Mouse (Mus musculus) kidney, embryonic 15.5 days (tissue): ENCODE results near the gene Notum. TPM values are rescaled to one million over a fixed set of nuclear protein-coding genes. Genes with fewer than 3 reads are reported as not detected.

Experiments used
- ATAC-seq: fragments of 200-750 bp; cut with Nextera tagmentation; replicated peaks from 2 replicates; pipeline ENCODE4 v1.8.0; 2017; ENCODE audit warnings: moderate TSS enrichment; ENCODE audit not compliant: low FRiP score
- H3K27ac ChIP-seq: fragments of 300-500 bp; sonication (generic); 2 replicates; pipeline ENCODE4 v1.5.1; 2015; ENCODE audit warnings: mild to moderate bottlenecking, inconsistent platforms
- H3K27me3 ChIP-seq: fragments of 300-500 bp; sonication (generic); 2 replicates; pipeline ENCODE4 v1.6.1; 2015; ENCODE audit warnings: inconsistent platforms
- H3K36me3 ChIP-seq: fragments of 300-500 bp; sonication (generic); 2 replicates; pipeline ENCODE4 v1.6.1; 2015; ENCODE audit warnings: inconsistent platforms
- H3K4me1 ChIP-seq: fragments of 300-500 bp; sonication (generic); 2 replicates; pipeline ENCODE4 v1.6.1; 2015; ENCODE audit warnings: inconsistent platforms
- H3K4me2 ChIP-seq: fragments of 300-500 bp; sonication (generic); 2 replicates; pipeline ENCODE4 v1.6.1; 2015; ENCODE audit warnings: moderate library complexity, mild to moderate bottlenecking, inconsistent platforms
- H3K4me3 ChIP-seq: fragments of 300-500 bp; sonication (generic); replicated peaks from 2 replicates; pipeline ENCODE4 v1.5.1; 2015; ENCODE audit warnings: mild to moderate bottlenecking, inconsistent platforms
- H3K9ac ChIP-seq: fragments of 300-500 bp; sonication (generic); 2 replicates; pipeline ENCODE4 v1.6.1; 2015; ENCODE audit warnings: mild to moderate bottlenecking, inconsistent platforms
- H3K9me3 ChIP-seq: fragments of 300-500 bp; sonication (generic); replicated peaks from 2 replicates; pipeline ENCODE4 v1.6.1; 2016; ENCODE audit warnings: inconsistent platforms
- WGBS: fragments of 180-500 bp; shearing (Covaris S2); methylation state at CpG from one replicate; pipeline ENCODE4 v1.1.7; 2015; ENCODE audit warnings: mixed read lengths; 5-methylcytosine and 5-hydroxymethylcytosine counted together
- polyA plus RNA-seq: library from polyadenylated mRNA; unstranded; fragments of >200 nt; fragmentation: Nextera tagmentation; extraction: Ambion mirVana; gene quantifications from 2 replicates; pipeline ENCODE4 v1.2.1, GENCODE M21; 2015

Gene Notum
- polyA plus RNA-seq, 1 experiment from 2014 or later: 7.7 TPM

GRCm38 (mm10) chr11:120622805-120623204 is 38.2 kb downstream of the Notum start:
- Histone ChIP-seq H3K27ac (no peak overlapping the region), H3K36me3 (peaks cover 65% of the 10 kb centered on the region), H3K9ac (no peak overlapping the region), H3K4me2 (no peak overlapping the region), H3K4me1 (peaks cover 26% of the 10 kb centered on the region), H3K4me3 (no peak overlapping the region), H3K27me3 (no peaks in the 10 kb centered on the region), H3K9me3 (no peaks in the 10 kb centered on the region)
- ATAC-seq: no peak
- 95% methylated on average over 6 of the region's 6 CpGs for WGBS

- Histone ChIP-seq H3K27ac (no peak overlapping the region), H3K4me2 (no peak overlapping the region), H3K27me3 (no peaks in the 10 kb centered on the region), H3K4me3 (no peak overlapping the region), H3K4me1 (peaks cover 38% of the 10 kb centered on the region), H3K36me3 (peaks cover 56% of the 10 kb centered on the region), H3K9ac (no peak overlapping the region), H3K9me3 (no peaks in the 10 kb centered on the region)
- no peak for ATAC-seq
- 94% methylated on average over 14 of the region's 14 CpGs for WGBS
Observed at GRCm38 (mm10) chr11:120620195-120620594, 40.8 kb downstream of the Notum start.

GRCm38 (mm10) chr11:120618619-120619535 is 42.1 kb downstream of the Notum start:
- Histone ChIP-seq H3K4me1 (peaks cover 30% of the 10 kb centered on the region), H3K4me2 (no peak overlapping the region), H3K36me3 (peaks cover 64% of the 10 kb centered on the region), H3K27me3 (no peaks in the 10 kb centered on the region), H3K27ac (peak overlapping the region; percentile 80; the same call in 1 of the 2 replicates), H3K4me3 (no peak overlapping the region), H3K9ac (no peak overlapping the region), H3K9me3 (no peaks in the 10 kb centered on the region)
- ATAC-seq: no peak
- 90% methylated on average over 25 of the region's 25 CpGs for WGBS

- H3K27me3 ChIP-seq: no peaks in the 10 kb centered on the region
- peak; percentile 93 for ATAC-seq
- H3K4me1 ChIP-seq: peaks cover 25% of the 10 kb centered on the region
- H3K4me2 ChIP-seq: peak within 1 kb of the TSS; percentile 91
- peaks cover 69% of the 10 kb centered on the region for H3K36me3 ChIP-seq
- H3K9me3 ChIP-seq: no peaks in the 10 kb centered on the region
- under 1% methylated on average over 56 of the region's 56 CpGs for WGBS
- H3K27ac ChIP-seq: peak within 1 kb of the TSS; percentile 80
- H3K4me3 ChIP-seq: peak within 1 kb of the TSS; percentile 75
- peak within 1 kb of the TSS; percentile 72 for H3K9ac ChIP-seq
Observed at GRCm38 (mm10) chr11:120617519-120618112, 43.4 kb downstream of the Notum start, which contains the start of gene Pcyt2. Pcyt2 (minus strand) TSS chr11:120617936.

- 50% methylated on average over 4 of the region's 4 CpGs for WGBS
- H3K9ac ChIP-seq: peak overlapping the region; percentile 72
- H3K4me3 ChIP-seq: peak overlapping the region; percentile 75
- H3K4me1 ChIP-seq: peaks cover 25% of the 10 kb centered on the region
- ATAC-seq: no peak
- H3K4me2 ChIP-seq: peak overlapping the region; percentile 91
- no peaks in the 10 kb centered on the region for H3K27me3 ChIP-seq
- H3K36me3 ChIP-seq: peaks cover 69% of the 10 kb centered on the region
- peak overlapping the region; percentile 80 for H3K27ac ChIP-seq
- no peaks in the 10 kb centered on the region for H3K9me3 ChIP-seq
Observed at GRCm38 (mm10) chr11:120616617-120617294, 44.2 kb downstream of the Notum start.

- ATAC-seq: no peak
- Histone ChIP-seq H3K36me3 (peaks cover 70% of the 10 kb centered on the region), H3K4me1 (peaks cover 25% of the 10 kb centered on the region), H3K9ac (no peak overlapping the region), H3K9me3 (no peaks in the 10 kb centered on the region), H3K27ac (no peak overlapping the region), H3K4me3 (no peak overlapping the region), H3K4me2 (peak overlapping the region; percentile 10; the same call in 1 of the 2 replicates), H3K27me3 (no peaks in the 10 kb centered on the region)
- WGBS: 91% methylated on average over 11 of the region's 11 CpGs
Observed at GRCm38 (mm10) chr11:120615606-120616203, 45.3 kb downstream of the Notum start.

GRCm38 (mm10) chr11:120615167-120615566 is 45.8 kb downstream of the Notum start:
- Histone ChIP-seq H3K27ac (no peak overlapping the region), H3K9ac (no peak overlapping the region), H3K36me3 (peaks cover 69% of the 10 kb centered on the region), H3K4me3 (no peak overlapping the region), H3K4me2 (no peak overlapping the region), H3K27me3 (no peaks in the 10 kb centered on the region), H3K4me1 (peaks cover 25% of the 10 kb centered on the region), H3K9me3 (no peaks in the 10 kb centered on the region)
- ATAC-seq: no peak
- WGBS: 97% methylated on average over 6 of the region's 6 CpGs

GRCm38 (mm10) chr11:120613976-120614375 is 47.0 kb downstream of the Notum start:
- H3K4me3 ChIP-seq: no peak overlapping the region
- WGBS: 87% methylated on average over 8 of the region's 8 CpGs
- H3K4me2 ChIP-seq: no peak overlapping the region
- no peak overlapping the region for H3K27ac ChIP-seq
- no peak overlapping the region for H3K9ac ChIP-seq
- H3K9me3 ChIP-seq: no peaks in the 10 kb centered on the region
- H3K4me1 ChIP-seq: peaks cover 35% of the 10 kb centered on the region
- peaks cover 60% of the 10 kb centered on the region for H3K36me3 ChIP-seq
- no peak for ATAC-seq
- H3K27me3 ChIP-seq: no peaks in the 10 kb centered on the region

- Histone ChIP-seq H3K27me3 (no peaks in the 10 kb centered on the region), H3K36me3 (peaks cover 55% of the 10 kb centered on the region), H3K9me3 (no peaks in the 10 kb centered on the region), H3K4me3 (no peak overlapping the region), H3K4me1 (peaks cover 39% of the 10 kb centered on the region), H3K4me2 (no peak overlapping the region), H3K9ac (no peak overlapping the region), H3K27ac (no peak overlapping the region)
- no peak for ATAC-seq
- 90% methylated on average over 10 of the region's 10 CpGs for WGBS
Observed at GRCm38 (mm10) chr11:120613481-120613972, 47.4 kb downstream of the Notum start.

GRCm38 (mm10) chr11:120612763-120613162 is 48.2 kb downstream of the Notum start:
- H3K4me1 ChIP-seq: peaks cover 40% of the 10 kb centered on the region
- WGBS: 45% methylated on average over 6 of the region's 6 CpGs
- peaks cover 49% of the 10 kb centered on the region for H3K36me3 ChIP-seq
- no peak overlapping the region for H3K27ac ChIP-seq
- H3K27me3 ChIP-seq: no peaks in the 10 kb centered on the region
- ATAC-seq: no peak; the same call in 1 of the 2 replicates
- H3K9me3 ChIP-seq: no peaks in the 10 kb centered on the region
- no peak overlapping the region for H3K4me2 ChIP-seq
- H3K4me3 ChIP-seq: no peak overlapping the region
- no peak overlapping the region for H3K9ac ChIP-seq

- H3K27me3 ChIP-seq: no peaks in the 10 kb centered on the region
- no peak for ATAC-seq
- H3K4me2 ChIP-seq: no peak overlapping the region
- H3K27ac ChIP-seq: no peak overlapping the region
- peaks cover 29% of the 10 kb centered on the region for H3K4me1 ChIP-seq
- no peak overlapping the region for H3K4me3 ChIP-seq
- H3K36me3 ChIP-seq: peaks cover 61% of the 10 kb centered on the region
- H3K9ac ChIP-seq: no peak overlapping the region
- WGBS: 83% methylated on average over 9 of the region's 9 CpGs
- no peaks in the 10 kb centered on the region for H3K9me3 ChIP-seq
Observed at GRCm38 (mm10) chr11:120610477-120611046, 50.4 kb downstream of the Notum start.
